Mouse (Mus musculus) CH12.LX (cell line): ENCODE data around the gene Cdk14.

Experiments used
- CTCF ChIP-seq, 2 experiments: IDR thresholded peaks in 1 of 2; conservative IDR thresholded peaks in 1 of 2; 2 replicates each; pipeline ENCODE4 v1.5.1; 2011 to 2012; ENCODE audit warnings: low read depth in 2 of 2, low read length in 2 of 2, improper control_type of control experiment in 1 of 2, inconsistent platforms in 1 of 2, mild to moderate bottlenecking in 1 of 2, moderate library complexity in 1 of 2
- ELF1 ChIP-seq: IDR thresholded peaks from 2 replicates; pipeline ENCODE4 v1.6.1; 2014; ENCODE audit warnings: low read depth, mild to moderate bottlenecking, inconsistent platforms, low read length, improper control_type of control experiment
- EP300 ChIP-seq: IDR thresholded peaks from 2 replicates; pipeline ENCODE4 v1.6.1; 2011; ENCODE audit warnings: low read length, improper control_type of control experiment
- MEF2A ChIP-seq: IDR thresholded peaks from 2 replicates; pipeline ENCODE4 v1.6.1; 2014; ENCODE audit warnings: low read depth, mild to moderate bottlenecking, inconsistent platforms, low read length, improper control_type of control experiment, borderline replicate concordance
- MYC ChIP-seq: IDR thresholded peaks from 2 replicates; pipeline ENCODE4 v1.6.1; 2011; ENCODE audit warnings: low read depth, mild to moderate bottlenecking, improper control_type of control experiment, low read length
- POLR2A ChIP-seq: IDR thresholded peaks from 2 replicates; pipeline ENCODE4 v1.6.1; 2011; ENCODE audit warnings: low read depth, mild to moderate bottlenecking, improper control_type of control experiment, low read length
- POLR2AphosphoS2 ChIP-seq: IDR thresholded peaks from 2 replicates; pipeline ENCODE4 v1.6.1; 2011; ENCODE audit warnings: low read depth, low read length, improper control_type of control experiment
- RAD21 ChIP-seq: IDR thresholded peaks from 2 replicates; pipeline ENCODE4 v1.6.1; 2011; ENCODE audit warnings: low read depth, mild to moderate bottlenecking, low read length, improper control_type of control experiment, moderate library complexity
- SMC3 ChIP-seq: IDR thresholded peaks from 2 replicates; pipeline ENCODE4 v1.6.1; 2011; ENCODE audit warnings: low read depth, low read length, improper control_type of control experiment

DNA sequence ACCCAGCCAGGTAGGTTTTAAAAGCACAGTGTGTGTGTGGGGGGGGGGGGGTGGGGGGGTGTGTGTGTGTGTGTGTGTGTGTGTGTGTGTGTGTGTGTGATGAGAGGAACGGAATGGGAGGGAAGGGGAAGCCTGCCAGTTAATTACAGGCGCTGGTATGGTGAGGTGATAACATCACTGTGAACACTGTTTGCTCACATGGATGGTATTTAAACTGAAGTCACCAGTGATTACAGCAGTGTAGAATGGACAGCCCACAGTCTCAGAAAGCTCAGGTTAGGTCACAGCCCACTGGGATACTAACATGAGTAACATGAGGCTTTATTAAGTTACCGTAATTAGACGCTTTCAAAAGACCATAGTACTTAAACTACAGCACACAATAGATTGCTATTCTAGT lies 129.4 kb downstream of the Cdk14 start:
- TF ChIP-seq CTCF (conservative IDR thresholded peaks at IDR 0.05 in 1 of 2, IDR thresholded peaks at IDR 0.05 in 1 of 2; ENCODE audit: low read depth in 2 of 2, low read length in 2 of 2) (no peak), EP300 (no peak), SMC3 (no peak), MYC (no peak), MEF2A (no peak), RAD21 (no peak), ELF1 (no peak), POLR2AphosphoS2 (no peak), POLR2A (no peak)
